Mouse (Mus musculus) spleen, adult 2 months (tissue): ENCODE results near the gene Arhgef3. TPM values are rescaled to one million over a fixed set of nuclear protein-coding genes. Genes with fewer than 3 reads are reported as not detected.

ENCODE experiments used
- DNase-seq, 2 experiments: peaks; one replicate each; pipeline versions ENCODE4 v3.0.0 to v3.0.0-alpha.2; 2012 to 2021; ENCODE audit warnings: low spot score in 2 of 2, low read depth in 1 of 2
- H3K27ac ChIP-seq: fragments of 200-500 bp; 2 replicates; pipeline ENCODE4 v1.5.1; 2012; ENCODE audit warnings: low read length, inconsistent platforms; ENCODE audit not compliant: insufficient read depth
- H3K27me3 ChIP-seq: fragments of 200-500 bp; 2 replicates; pipeline ENCODE4 v1.6.1; 2012; ENCODE audit warnings: mild to moderate bottlenecking, moderate library complexity, low read length, inconsistent platforms; ENCODE audit not compliant: control insufficient read depth, insufficient read depth
- H3K36me3 ChIP-seq: fragments of 200-500 bp; 2 replicates; pipeline ENCODE4 v1.6.1; 2012; ENCODE audit warnings: mild to moderate bottlenecking, low read length, inconsistent platforms; ENCODE audit not compliant: control insufficient read depth, insufficient read depth
- H3K4me1 ChIP-seq: fragments of 200-500 bp; 2 replicates; pipeline ENCODE4 v1.6.1; 2011; ENCODE audit warnings: inconsistent platforms; ENCODE audit not compliant: control insufficient read depth, insufficient read depth, insufficient read length
- H3K4me3 ChIP-seq: fragments of 200-500 bp; 2 replicates; pipeline ENCODE4 v1.5.1; 2011; ENCODE audit warnings: mild to moderate bottlenecking, inconsistent platforms; ENCODE audit not compliant: insufficient read depth, insufficient read length; ENCODE audit errors: extremely low read depth
- CTCF ChIP-seq: fragments of 200-500 bp; IDR thresholded peaks from 2 replicates; pipeline ENCODE4 v1.5.1; 2011; ENCODE audit warnings: mild to moderate bottlenecking, inconsistent platforms; ENCODE audit not compliant: insufficient read depth, insufficient read length, insufficient replicate concordance; ENCODE audit errors: extremely low read depth
- POLR2A ChIP-seq: fragments of 200-500 bp; IDR thresholded peaks from 2 replicates; pipeline ENCODE4 v1.6.1; 2011; ENCODE audit warnings: low read depth, low read length, inconsistent platforms
- WGBS: fragments of 180-500 bp; shearing (Covaris S2); methylation state at CpG from one replicate; pipeline ENCODE4 v1.1.7; 2018; 5-methylcytosine and 5-hydroxymethylcytosine counted together
- polyA plus RNA-seq: library from polyadenylated mRNA; depleted of rRNA; stranded (reverse); fragments of >200 nt; gene quantifications from 2 replicates; pipeline ENCODE4 v1.2.3, GENCODE M21; 2012

The Arhgef3 gene
- polyA plus RNA-seq, 1 experiment, result 21.1 TPM

GRCm38 (mm10) chr14:27131521-27131920 lies 16.8 kb downstream of the Arhgef3 start:
- 56% methylated on average over 1 of the region's 1 CpGs for WGBS
- no peaks in the 10 kb centered on the region for H3K27me3 ChIP-seq
- H3K4me3 ChIP-seq, result no peak overlapping the region
- no peaks in the 10 kb centered on the region for H3K36me3 ChIP-seq
- no peaks in the 10 kb centered on the region for H3K4me1 ChIP-seq
- H3K27ac ChIP-seq, result no peak overlapping the region
- no peak for DNase-seq
- TF ChIP-seq CTCF, result no peak
- no peak for TF ChIP-seq POLR2A

GRCm38 (mm10) chr14:27138891-27139290 lies 24.2 kb downstream of the Arhgef3 start:
- no peak for TF ChIP-seq CTCF
- no peak for TF ChIP-seq POLR2A
- no peak overlapping the region for H3K4me3 ChIP-seq
- no peaks in the 10 kb centered on the region for H3K27me3 ChIP-seq
- no peaks in the 10 kb centered on the region for H3K36me3 ChIP-seq
- DNase-seq, result no peak
- no peaks in the 10 kb centered on the region for H3K4me1 ChIP-seq
- WGBS, result 92% methylated on average over 9 of the region's 9 CpGs
- no peak overlapping the region for H3K27ac ChIP-seq

- WGBS, result 78% methylated on average over 3 of the region's 3 CpGs
- no peak for TF ChIP-seq POLR2A
- no peak for TF ChIP-seq CTCF
- H3K27ac ChIP-seq, result no peak overlapping the region
Measured at GRCm38 (mm10) chr14:27139968-27140367, 25.3 kb downstream of the Arhgef3 start.

GRCm38 (mm10) chr14:27141486-27141885 lies 26.8 kb downstream of the Arhgef3 start:
- no peaks in the 10 kb centered on the region for H3K4me1 ChIP-seq
- H3K27me3 ChIP-seq, result no peaks in the 10 kb centered on the region
- TF ChIP-seq POLR2A (no peak), CTCF (no peak)

More at GRCm38 (mm10) chr14:27139968-27140367, 25.3 kb downstream of the Arhgef3 start:
- Histone ChIP-seq H3K27me3 (no peaks in the 10 kb centered on the region), H3K36me3 (no peaks in the 10 kb centered on the region), H3K4me3 (no peak overlapping the region), H3K4me1 (no peaks in the 10 kb centered on the region)
- no peak for DNase-seq

GRCm38 (mm10) chr14:27142680-27143079 lies 28.0 kb downstream of the Arhgef3 start:
- H3K27me3 ChIP-seq, result no peaks in the 10 kb centered on the region
- DNase-seq, result no peak
- no peaks in the 10 kb centered on the region for H3K36me3 ChIP-seq
- 71% methylated on average over 5 of the region's 5 CpGs for WGBS
- no peak overlapping the region for H3K27ac ChIP-seq
- no peak overlapping the region for H3K4me3 ChIP-seq
- TF ChIP-seq CTCF (no peak), POLR2A (no peak)
- no peaks in the 10 kb centered on the region for H3K4me1 ChIP-seq

More at GRCm38 (mm10) chr14:27141486-27141885, 26.8 kb downstream of the Arhgef3 start:
- H3K36me3 ChIP-seq, result no peaks in the 10 kb centered on the region
- 56% methylated on average over 3 of the region's 3 CpGs for WGBS
- no peak overlapping the region for H3K27ac ChIP-seq
- no peak overlapping the region for H3K4me3 ChIP-seq
- DNase-seq, result no peak

GRCm38 (mm10) chr14:27145171-27146045 lies 30.7 kb downstream of the Arhgef3 start:
- TF ChIP-seq POLR2A (no peak), CTCF (no peak)
- H3K4me3 ChIP-seq, result no peak overlapping the region
- no peaks in the 10 kb centered on the region for H3K36me3 ChIP-seq
- H3K27ac ChIP-seq, result no peak overlapping the region
- DNase-seq, result no peak
- 79% methylated on average over 8 of the region's 8 CpGs for WGBS
- H3K4me1 ChIP-seq, result no peaks in the 10 kb centered on the region
- H3K27me3 ChIP-seq, result no peaks in the 10 kb centered on the region

GRCm38 (mm10) chr14:27147726-27148125 lies 33.0 kb downstream of the Arhgef3 start:
- Histone ChIP-seq H3K27me3 (no peaks in the 10 kb centered on the region), H3K27ac (no peak overlapping the region), H3K4me3 (no peak overlapping the region), H3K4me1 (no peaks in the 10 kb centered on the region), H3K36me3 (no peaks in the 10 kb centered on the region)
- DNase-seq, result no peak
- 87% methylated on average over 7 of the region's 7 CpGs for WGBS
- TF ChIP-seq CTCF (no peak), POLR2A (no peak)
